Mouse (Mus musculus) R1 (cell line): ENCODE measurements around the gene Notum.

Experiments
- DNase-seq: peaks from one replicate; pipeline ENCODE4 v3.0.0-alpha.2; 2018; ENCODE audit warnings: low read depth, low spot score

The Notum gene

GRCm38 (mm10) chr11:120617519-120618112 lies 43.4 kb downstream of the Notum start, which contains the start of gene Pcyt2:
Pcyt2 (minus strand) TSS chr11:120617936.
- peak; percentile 95 for DNase-seq

GRCm38 (mm10) chr11:120616617-120617294 lies 44.2 kb downstream of the Notum start:
- DNase-seq = no peak

GRCm38 (mm10) chr11:120615606-120616203 lies 45.3 kb downstream of the Notum start:
- DNase-seq = no peak

GRCm38 (mm10) chr11:120615167-120615566 lies 45.8 kb downstream of the Notum start:
- DNase-seq = no peak

- DNase-seq = no peak
These were observed 47.0 kb downstream of the Notum start for GRCm38 (mm10) chr11:120613976-120614375.

GRCm38 (mm10) chr11:120613481-120613972 lies 47.4 kb downstream of the Notum start:
- no peak for DNase-seq

GRCm38 (mm10) chr11:120612763-120613162 lies 48.2 kb downstream of the Notum start:
- peak; percentile 64 for DNase-seq

- no peak for DNase-seq
These were observed 50.4 kb downstream of the Notum start for GRCm38 (mm10) chr11:120610477-120611046.

GRCm38 (mm10) chr11:120609250-120609649 lies 51.7 kb downstream of the Notum start:
- DNase-seq = peak; percentile 88

- peak; percentile 41 for DNase-seq
These were observed 52.5 kb downstream of the Notum start, which contains the start of gene Npb for GRCm38 (mm10) chr11:120608241-120609034. Npb (plus strand) TSS chr11:120608477.

GRCm38 (mm10) chr11:120606764-120607163 lies 54.2 kb downstream of the Notum start:
- peak; percentile 50 for DNase-seq

GRCm38 (mm10) chr11:120605667-120606066 lies 55.3 kb downstream of the Notum start:
- DNase-seq = no peak
